Mouse (Mus musculus) 3134 (cell line): ENCODE data around the gene Zfp687.

Source experiments
- DNase-seq: peaks from one replicate; pipeline ENCODE4 v3.0.0-alpha.2; 2011; ENCODE audit warnings: low spot score; ENCODE audit not compliant: insufficient read length; ENCODE audit errors: extremely low read depth

Gene Zfp687

DNA sequence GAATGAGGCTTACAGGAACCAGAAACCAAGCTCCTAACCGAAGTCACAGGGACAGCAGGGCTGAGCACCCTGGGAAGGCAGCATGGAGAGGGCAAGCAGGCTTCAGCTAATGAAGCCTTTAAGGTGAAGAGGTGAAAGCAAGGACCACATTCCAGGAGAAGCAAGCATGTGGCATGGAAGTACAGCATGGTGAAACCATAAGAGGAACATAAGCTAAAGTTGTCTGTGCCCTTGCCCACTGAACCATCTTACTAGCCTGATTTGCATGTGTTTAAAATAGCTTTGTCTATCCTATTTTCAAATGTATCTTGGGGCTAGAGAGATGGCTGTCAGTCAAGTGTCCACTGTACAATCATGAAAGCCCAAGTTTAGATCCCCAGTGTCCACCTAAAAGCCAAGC, 49.4 kb downstream of the Zfp687 start:
- no peak for DNase-seq

DNA sequence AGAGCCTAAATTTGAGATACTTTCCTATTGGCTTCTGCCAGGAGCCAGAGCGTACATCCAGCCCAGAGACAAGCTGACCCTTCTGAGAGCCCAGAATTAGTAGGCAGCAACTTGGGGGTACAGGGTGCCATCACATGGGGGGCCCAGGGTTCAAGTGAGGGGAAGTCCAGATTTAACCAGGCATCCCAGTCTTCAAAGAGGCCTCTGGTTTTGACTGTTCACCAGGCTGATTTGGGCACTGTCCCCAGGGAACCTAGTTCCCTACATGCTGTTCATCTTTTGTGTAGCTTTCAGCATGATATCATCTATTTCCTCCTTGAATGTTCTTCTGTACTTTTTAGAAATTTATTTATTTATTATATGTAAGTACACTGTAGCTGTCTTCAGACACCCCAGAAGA, 50.3 kb downstream of the Zfp687 start:
- DNase-seq = no peak

DNA sequence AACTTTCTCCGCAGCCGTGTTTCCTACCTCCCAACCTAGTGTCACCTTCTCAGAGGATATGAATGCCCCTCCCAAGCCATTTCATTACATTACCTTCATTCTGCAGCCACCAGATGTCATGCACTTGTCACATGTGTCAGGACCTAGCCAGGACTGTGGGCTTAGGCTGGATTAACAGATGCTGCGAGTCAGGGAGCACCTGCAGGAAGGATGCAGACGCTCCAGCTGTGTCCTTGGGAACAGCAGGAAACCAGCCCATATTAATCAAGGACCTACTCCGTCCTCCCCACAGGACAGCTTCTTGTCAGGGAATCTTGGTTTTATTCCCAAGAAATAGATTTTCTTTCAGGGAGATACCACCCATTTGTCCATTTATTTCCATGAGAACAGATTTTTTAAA, 54.9 kb downstream of the Zfp687 start:
- no peak for DNase-seq

DNA sequence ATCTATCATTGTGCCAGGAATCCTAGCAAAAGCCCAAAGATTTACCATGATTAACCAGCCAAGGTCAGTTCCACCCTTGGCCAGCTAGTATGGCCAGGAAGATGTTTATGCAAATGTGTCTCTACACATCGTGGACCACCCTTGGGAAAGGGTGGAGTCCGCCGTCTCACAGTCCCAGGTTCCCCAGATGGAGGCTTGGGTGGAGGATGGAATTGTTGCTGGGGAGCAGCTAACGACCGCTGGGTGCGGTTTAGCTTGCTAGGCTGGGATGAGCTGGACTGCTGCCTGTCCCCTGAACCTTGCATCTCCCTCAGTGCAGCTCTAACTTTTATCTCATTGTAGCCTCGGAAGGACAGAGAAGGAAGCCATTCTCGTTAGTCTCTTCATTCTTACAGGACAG, 55.4 kb downstream of the Zfp687 start:
- DNase-seq = no peak

DNA sequence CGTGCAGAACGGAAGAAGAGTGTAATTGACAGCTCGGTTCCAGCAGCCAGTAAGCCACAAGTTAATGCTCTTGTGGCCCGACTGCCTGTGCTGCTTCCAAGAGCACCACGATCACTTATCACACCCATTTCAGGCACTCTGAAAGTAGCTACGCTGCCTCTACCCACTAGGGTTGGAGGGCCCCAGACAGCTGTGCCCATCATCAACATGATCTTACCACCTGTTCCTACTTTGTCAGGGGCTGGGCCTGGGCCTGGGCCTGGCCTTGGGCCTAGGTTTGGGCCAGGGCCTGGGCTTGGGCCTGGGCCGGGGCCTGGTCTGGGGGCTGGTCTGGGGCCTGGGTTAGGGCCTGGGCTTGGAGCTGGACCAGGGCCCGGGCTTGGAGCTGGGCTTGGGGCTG, 57.0 kb downstream of the Zfp687 start:
- no peak for DNase-seq
